Mouse (Mus musculus): ENCODE results near the gene Bglap3. TPM values are rescaled to one million over a fixed set of nuclear protein-coding genes. Genes with fewer than 3 reads are reported as not detected.

The Bglap3 gene
- 6.0 and 6.1 TPM in 2 replicates for total RNA-seq (2023)

DNA sequence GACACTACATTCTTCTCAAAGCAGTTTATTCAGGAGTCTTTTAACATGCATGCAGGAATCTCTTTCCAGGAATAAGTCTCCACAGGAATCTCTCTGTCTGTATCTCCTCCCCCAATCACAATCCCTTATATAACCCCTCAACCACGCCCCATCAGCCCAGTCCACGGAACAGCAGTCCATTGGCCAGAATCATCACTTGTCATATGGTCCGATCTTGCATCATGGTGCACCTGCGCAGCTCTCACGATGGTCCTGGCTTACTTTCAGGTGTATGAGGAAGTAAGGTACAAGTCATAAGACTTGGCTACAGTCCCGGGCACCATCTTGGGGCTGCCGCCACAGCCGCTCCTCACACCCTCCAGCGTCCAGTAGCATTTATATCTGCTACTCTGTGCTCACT, at the start of gene Bglap3:
Bglap3 (minus strand) TSS at position 101 of the 400 bp plus-strand sequence.

GRCm38 (mm10) chr3:88409741-88410644, 37.5 kb upstream of the Bglap3 start, which contains the start of gene Pmf1:
TSS of gene Pmf1 (minus strand) at chr3:88410331.

DNA sequence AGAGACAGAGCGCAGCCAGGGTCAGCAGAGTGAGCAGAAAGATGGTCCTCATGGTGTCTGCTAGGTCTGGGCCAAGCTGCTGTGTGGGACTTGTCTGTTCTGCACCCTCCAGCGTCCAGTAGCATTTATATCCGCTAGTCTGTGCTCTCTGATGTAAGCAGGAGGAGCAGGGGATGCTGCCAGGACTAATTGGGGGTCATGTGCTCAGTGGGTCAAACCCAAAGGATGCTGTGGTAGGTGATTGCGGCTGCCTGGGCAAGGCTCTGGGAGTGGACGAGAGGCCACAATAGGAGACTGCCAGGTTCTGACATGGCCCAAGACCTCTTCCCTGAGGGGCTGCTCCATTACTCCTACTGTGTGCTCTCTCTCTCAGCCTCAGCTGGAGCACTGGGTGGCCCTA, 11.8 kb upstream of the Bglap3 start, which contains the start of gene Bglap:
Bglap (minus strand) TSS at position 101 of the 400 bp plus-strand sequence.

GRCm38 (mm10) chr3:88378599-88378998, 6.1 kb upstream of the Bglap3 start, which contains the start of gene Bglap2:
TSS of gene Bglap2 (minus strand) at chr3:88378699.

GRCm38 (mm10) chr3:88364337-88364736, 8.2 kb downstream of the Bglap3 start, which contains the start of gene Paqr6:
TSS of gene Paqr6 (plus strand) at chr3:88364584.

GRCm38 (mm10) chr3:88336058-88337013, 36.2 kb downstream of the Bglap3 start, which contains the start of the genes Tmem79 and Smg5:
TSS of gene Tmem79 (minus strand) at chr3:88336148.
TSS of gene Smg5 (plus strand) at chr3:88336260.

DNA sequence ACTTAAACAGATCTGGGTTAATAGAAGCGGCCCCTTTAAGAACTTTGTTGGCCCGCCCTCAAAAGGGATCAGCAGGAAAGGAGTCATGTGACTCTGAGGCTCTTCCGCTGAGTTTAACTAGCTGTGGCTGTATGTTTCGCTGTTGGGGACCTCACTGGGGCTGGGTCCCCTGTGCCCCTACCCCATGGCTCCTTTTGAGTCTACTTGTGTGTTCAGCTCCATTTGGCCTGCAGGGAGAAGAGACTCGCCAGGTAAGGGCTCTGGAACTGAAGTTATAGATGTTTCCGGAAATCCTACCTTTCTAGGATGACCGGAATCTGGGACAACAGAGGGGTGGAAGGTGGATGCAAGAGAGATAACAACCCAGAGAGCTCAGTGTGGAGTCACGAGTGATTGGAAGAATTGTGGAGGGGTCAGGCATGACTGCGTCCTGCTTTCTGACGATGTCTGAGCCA, 47.6 kb downstream of the Bglap3 start, which contains the start of gene Glmp:
Glmp (plus strand) TSS at position 73 of the 455 bp plus-strand sequence.

Other genes with a start within 250 kb of the Bglap3 start
- 110 and 174 TPM in 2 replicates for gene Mef2d, start 230.4 kb downstream of the Bglap3 start, total RNA-seq (2023)
- gene Rhbg, start 118.0 kb downstream of the Bglap3 start, total RNA-seq (2023), result not detected in 2 replicates
- gene Gm38392, start 85.5 kb downstream of the Bglap3 start, total RNA-seq (2023), result not detected in 2 replicates
- 0.75 TPM in 1 of 2 replicates, not detected in the other for gene Tsacc, start 75.7 kb downstream of the Bglap3 start, total RNA-seq (2023)
- 51.4 and 56.4 TPM in 2 replicates for gene Cct3, start 75.6 kb downstream of the Bglap3 start, total RNA-seq (2023)
- gene Glmp, start 47.7 kb downstream of the Bglap3 start, total RNA-seq (2023), result 109 and 122 TPM in 2 replicates
- gene Tmem79, start 36.6 kb downstream of the Bglap3 start, total RNA-seq (2023), result 0.52 and 1.1 TPM in 2 replicates
- gene Smg5, start 36.5 kb downstream of the Bglap3 start, total RNA-seq (2023), result 37.7 and 55.2 TPM in 2 replicates
- 1.3 TPM in 1 of 2 replicates, not detected in the other for gene Paqr6, start 8.2 kb downstream of the Bglap3 start, total RNA-seq (2023)
- gene Bglap2, start 6.0 kb upstream of the Bglap3 start, total RNA-seq (2023), result 6.0 and 6.9 TPM in 2 replicates
- gene Bglap, start 11.7 kb upstream of the Bglap3 start, total RNA-seq (2023), result 19.5 and 34.7 TPM in 2 replicates
- 55.0 and 71.6 TPM in 2 replicates for gene Pmf1, start 37.6 kb upstream of the Bglap3 start, total RNA-seq (2023)
- gene Slc25a44, start 52.4 kb upstream of the Bglap3 start, total RNA-seq (2023), result 34.1 and 35.1 TPM in 2 replicates
- gene Sema4a, start 88.4 kb upstream of the Bglap3 start, total RNA-seq (2023), result 357 and 388 TPM in 2 replicates
- gene Lmna, start 137.2 kb upstream of the Bglap3 start, total RNA-seq (2023), result 14.9 and 16.9 TPM in 2 replicates
- gene Mex3a, start 159.7 kb upstream of the Bglap3 start, total RNA-seq (2023), result 0.06 and 0.11 TPM in 2 replicates
- not detected in 2 replicates for gene Rab25, start 175.6 kb upstream of the Bglap3 start, total RNA-seq (2023)
- gene Lamtor2, start 180.3 kb upstream of the Bglap3 start, total RNA-seq (2023), result 59.0 and 70.5 TPM in 2 replicates
- gene Ubqln4, start 181.0 kb upstream of the Bglap3 start, total RNA-seq (2023), result 12.2 and 13.7 TPM in 2 replicates
- 63.9 and 72.3 TPM in 2 replicates for gene Ssr2, start 203.1 kb upstream of the Bglap3 start, total RNA-seq (2023)
- 209 and 264 TPM in 2 replicates for gene Arhgef2, start 233.2 kb upstream of the Bglap3 start, total RNA-seq (2023)